ENCODE assay signal across 17 mouse cellular contexts in the genomic region with DNA sequence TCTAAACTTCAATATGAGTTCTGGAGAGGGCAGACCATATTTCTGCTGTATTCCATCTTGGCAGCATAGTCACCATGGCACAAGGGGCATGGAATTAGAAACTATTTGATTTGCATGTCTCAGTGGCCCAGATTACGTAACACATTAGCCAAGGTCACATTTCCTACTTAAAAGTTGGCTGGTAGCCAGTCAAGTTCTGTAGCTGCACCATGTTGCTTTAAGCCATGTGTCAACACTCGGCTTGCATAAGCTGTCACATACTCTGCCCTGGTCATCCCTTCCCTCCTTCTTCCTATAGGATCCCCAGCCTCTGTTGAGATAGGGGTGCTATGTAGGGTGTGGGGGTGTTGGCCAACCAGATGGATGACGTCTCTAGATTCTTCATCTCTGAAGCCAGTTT.
A peak's percentile ranks its signal among the peaks of the same experiment; 100 is the strongest.
DNase-seq lines count a peak whose midpoint lies in the region; ATAC-seq and TF ChIP-seq lines count a peak whose summit lies in the region.
"Had no signal": no experiment of that assay in that cellular context is flagged by ENCODE, and none has a peak within 500 bp of the region (broad histone marks: within the 10 kb centered on the region; RNA-seq: fewer than 3 reads in every experiment).

No protein-coding gene starts in this region.

- no peaks in the 10 kb centered on the region for H3K27me3 ChIP-seq in lung, embryonic 16.5 days (ENCODE audit: control insufficient read depth, insufficient read depth, low read depth, low read length)
- no peaks in the 10 kb centered on the region for H3K27me3 ChIP-seq in forebrain, embryonic 13.5 days
- H3K27me3 ChIP-seq: heart, embryonic 13.5 days; limb, embryonic 15.5 days had no signal

- no peaks in the 10 kb centered on the region for H3K36me3 ChIP-seq in lung, embryonic 16.5 days (ENCODE audit: control insufficient read depth, insufficient read depth, low read length)
- no peaks in the 10 kb centered on the region for H3K36me3 ChIP-seq in forebrain, embryonic 13.5 days (ENCODE audit: poor library complexity, severe bottlenecking)
- H3K36me3 ChIP-seq: embryonic facial prominence, embryonic 10.5 days; heart, embryonic 13.5 days; limb, embryonic 15.5 days had no signal

- intact Hi-C loops in heart, postnatal 14 days (cut with DNase I) = no loop called here

- H3K4me3 ChIP-seq in lung, embryonic 16.5 days (ENCODE audit: low read length) = no peak overlapping the region
- H3K4me3 ChIP-seq in lung, adult 2 months (replicated peaks; ENCODE audit: extremely low read depth, low read depth, low read length) = no peak overlapping the region
- H3K4me3 ChIP-seq in forebrain, embryonic 13.5 days = no peak overlapping the region
- H3K4me3 ChIP-seq: embryonic facial prominence, embryonic 10.5 days; heart, embryonic 13.5 days; limb, embryonic 15.5 days had no signal

- H3K27ac ChIP-seq in lung, embryonic 16.5 days (ENCODE audit: low read length) = no peak overlapping the region
- no peak overlapping the region for H3K27ac ChIP-seq in forebrain, embryonic 13.5 days
- H3K27ac ChIP-seq: embryonic facial prominence, embryonic 10.5 days; heart, embryonic 13.5 days; limb, embryonic 15.5 days had no signal

- H3K4me1 ChIP-seq in lung, embryonic 16.5 days (replicated peaks; ENCODE audit: control insufficient read depth, insufficient read depth, low read length) = no peaks in the 10 kb centered on the region
- H3K4me1 ChIP-seq in lung, adult 2 months (ENCODE audit: control insufficient read depth, insufficient read depth, low read length) = no peaks in the 10 kb centered on the region
- H3K4me1 ChIP-seq in forebrain, embryonic 13.5 days = no peaks in the 10 kb centered on the region
- H3K4me1 ChIP-seq: embryonic facial prominence, embryonic 10.5 days; limb, embryonic 15.5 days had no signal

- peak; percentile 66 for ATAC-seq in lung, embryonic 16.5 days (ENCODE audit: low read depth)
- ATAC-seq in forebrain, embryonic 13.5 days = no peak
- ATAC-seq: activated CD4-positive, CD25-positive, alpha-beta regulatory T cell, adult 4 months; forebrain, embryonic 14.5 days; midbrain, embryonic 16.5 days; Patski had no signal

- TF ChIP-seq POLR2A in lung, adult 2 months (IDR thresholded peaks at IDR 0.05; ENCODE audit: borderline replicate concordance, extremely low read depth, low read depth, low read length) = no peak

- H3K9ac ChIP-seq in lung, embryonic 16.5 days (ENCODE audit: low read length) = no peak overlapping the region
- H3K9ac ChIP-seq in forebrain, embryonic 13.5 days = no peak overlapping the region
- H3K9ac ChIP-seq: heart, embryonic 13.5 days; limb, embryonic 15.5 days had no signal

- no peak for TF ChIP-seq CTCF in lung, adult 2 months (IDR thresholded peaks at IDR 0.05; ENCODE audit: insufficient read depth, low read length)

- WGBS in lung, embryonic 16.5 days = 38% methylated on average over 3 of the region's 3 CpGs
- 59% methylated on average over 3 of the region's 3 CpGs for WGBS in lung, adult 2 months
- WGBS in forebrain, embryonic 13.5 days = 84% methylated on average over 3 of the region's 3 CpGs

- DNase-seq in heart, adult 11 months = peak; percentile 89
- no peak for DNase-seq in heart, postnatal 14 days
- DNase-seq in kidney, postnatal 25 days = peak; percentile 7 to 44
- DNase-seq in kidney, postnatal 10 days = no peak
- no peak for DNase-seq in lung, adult 2 months
- DNase-seq: cerebellum, adult 2 months; gastrocnemius, postnatal 36 days; retina, postnatal 1 day had no signal

- no peak overlapping the region for H3K4me2 ChIP-seq in lung, embryonic 16.5 days (ENCODE audit: low read depth, low read length)
- no peak overlapping the region for H3K4me2 ChIP-seq in forebrain, embryonic 13.5 days
- H3K4me2 ChIP-seq: heart, embryonic 13.5 days; limb, embryonic 15.5 days had no signal

- no peaks in the 10 kb centered on the region for H3K9me3 ChIP-seq in lung, embryonic 16.5 days (ENCODE audit: control insufficient read depth, low read length)
- no peaks in the 10 kb centered on the region for H3K9me3 ChIP-seq in forebrain, embryonic 13.5 days (replicated peaks)
- H3K9me3 ChIP-seq: embryonic facial prominence, embryonic 10.5 days; heart, embryonic 13.5 days; limb, embryonic 15.5 days had no signal

Comparison
In these comparisons a context has a peak if more than half of its experiments do, and no peak if none do; other contexts are left out.
1. DNase-seq: peak in heart, adult 11 months (single experiment) and kidney, postnatal 25 days (2 of 2); none in heart, postnatal 14 days (0 of 2), kidney, postnatal 10 days (single experiment) and lung, adult 2 months (single experiment).